Mouse (Mus musculus) liver, postnatal 0 days (tissue): ENCODE data around the gene Adcy6. TPM values are rescaled to one million over a fixed set of nuclear protein-coding genes. Genes with fewer than 3 reads are reported as not detected.

ENCODE experiments used
- ATAC-seq: fragments of 200-750 bp; cut with Nextera tagmentation; 2 replicates; pipeline ENCODE4 v1.8.0; 2017; ENCODE audit warnings: mild to moderate bottlenecking, moderate library complexity
- DNase-seq: peaks from one replicate; pipeline ENCODE4 v3.0.0-alpha.2; 2016
- H3K27ac ChIP-seq: fragments of 300-500 bp; sonication (generic); 2 replicates; pipeline ENCODE4 v1.5.1; 2014; ENCODE audit warnings: antibody characterized with exemption, moderate library complexity, mild to moderate bottlenecking, low read depth
- H3K27me3 ChIP-seq: fragments of 300-500 bp; sonication (generic); 2 replicates; pipeline ENCODE4 v1.6.1; 2014; ENCODE audit warnings: low read length, control low read depth, mixed read lengths; ENCODE audit not compliant: insufficient read depth
- H3K36me3 ChIP-seq: fragments of 300-500 bp; sonication (generic); replicated peaks from 2 replicates; pipeline ENCODE4 v1.6.1; 2014; ENCODE audit warnings: mild to moderate bottlenecking, control low read depth, low read length, moderate library complexity, mixed read lengths; ENCODE audit not compliant: insufficient read depth
- H3K4me1 ChIP-seq: fragments of 300-500 bp; sonication (generic); 2 replicates; pipeline ENCODE4 v1.6.1; 2014; ENCODE audit warnings: antibody characterized with exemption, mild to moderate bottlenecking, control low read depth; ENCODE audit not compliant: insufficient read depth
- H3K4me2 ChIP-seq: fragments of 300-500 bp; sonication (generic); 2 replicates; pipeline ENCODE4 v1.6.1; 2014; ENCODE audit warnings: low read depth, mild to moderate bottlenecking, low read length, moderate library complexity, mixed read lengths
- H3K4me3 ChIP-seq: fragments of 300-500 bp; sonication (generic); 2 replicates; pipeline ENCODE4 v1.5.1; 2014; ENCODE audit warnings: low read depth, low read length
- H3K9ac ChIP-seq: fragments of 300-500 bp; sonication (generic); replicated peaks from 2 replicates; pipeline ENCODE4 v1.6.1; 2014; ENCODE audit warnings: mild to moderate bottlenecking, moderate library complexity
- H3K9me3 ChIP-seq: fragments of 300-500 bp; sonication (generic); 2 replicates; pipeline ENCODE4 v1.6.1; 2016; ENCODE audit warnings: mild to moderate bottlenecking, control low read depth, low read length, mixed read lengths
- CTCF ChIP-seq: sonication (generic); IDR thresholded peaks from 2 replicates; pipeline ENCODE4 v1.5.1; 2016; ENCODE audit warnings: antibody characterized with exemption, low read depth
- EP300 ChIP-seq: IDR thresholded peaks from 2 replicates; pipeline ENCODE4 v1.6.1; 2016; ENCODE audit warnings: antibody characterized with exemption, low read depth, mild to moderate bottlenecking
- WGBS: fragments of 180-500 bp; shearing (Covaris S2); extraction: QIAGEN DNeasy Blood & Tissue Kit; methylation state at CpG from one replicate; pipeline ENCODE4 v1.1.7; 2014; ENCODE audit not compliant: insufficient replicate concordance; 5-methylcytosine and 5-hydroxymethylcytosine counted together
- polyA plus RNA-seq: library from polyadenylated mRNA; unstranded; fragments of >200 nt; fragmentation: Nextera tagmentation; extraction: Ambion mirVana; gene quantifications from 2 replicates; pipeline ENCODE4 v1.2.1, GENCODE M21; 2015

The Adcy6 gene
- polyA plus RNA-seq, 1 experiment from 2014 or later, result 7.7 TPM

GRCm38 (mm10) chr15:98600036-98600709, 9.7 kb downstream of the Adcy6 start:
- WGBS, result 84% methylated on average over 12 of the region's 12 CpGs
- H3K9me3 ChIP-seq, result no peaks in the 10 kb centered on the region
- ATAC-seq, result no peak
- no peak overlapping the region for H3K27ac ChIP-seq
- no peak overlapping the region for H3K4me2 ChIP-seq
- DNase-seq, result no peak
- no peak overlapping the region for H3K9ac ChIP-seq
- H3K4me1 ChIP-seq, result peaks cover 32% of the 10 kb centered on the region
- TF ChIP-seq CTCF (no peak), EP300 (no peak)
- H3K36me3 ChIP-seq, result peaks cover 64% of the 10 kb centered on the region
- H3K27me3 ChIP-seq, result no peaks in the 10 kb centered on the region
- H3K4me3 ChIP-seq, result no peak overlapping the region

- H3K4me3 ChIP-seq, result no peak overlapping the region
- TF ChIP-seq CTCF, result no peak
- peaks cover 7% of the 10 kb centered on the region for H3K4me1 ChIP-seq
- no peaks in the 10 kb centered on the region for H3K9me3 ChIP-seq
- no peaks in the 10 kb centered on the region for H3K27me3 ChIP-seq
- ATAC-seq (no peak), DNase-seq (no peak)
- no peak overlapping the region for H3K27ac ChIP-seq
- H3K36me3 ChIP-seq, result peaks cover 90% of the 10 kb centered on the region
- no peak overlapping the region for H3K4me2 ChIP-seq
- 92% methylated on average over 14 of the region's 14 CpGs for WGBS
- H3K9ac ChIP-seq, result no peak overlapping the region
Observed at GRCm38 (mm10) chr15:98596609-98597008, 13.3 kb downstream of the Adcy6 start.

GRCm38 (mm10) chr15:98595049-98595448, 14.8 kb downstream of the Adcy6 start:
- TF ChIP-seq EP300 (no peak), CTCF (no peak)
- peaks cover 76% of the 10 kb centered on the region for H3K36me3 ChIP-seq
- no peak for ATAC-seq

GRCm38 (mm10) chr15:98594193-98594592, 15.7 kb downstream of the Adcy6 start:
- Histone ChIP-seq H3K36me3 (peaks cover 72% of the 10 kb centered on the region), H3K27ac (no peak overlapping the region), H3K9me3 (no peaks in the 10 kb centered on the region), H3K4me3 (no peak overlapping the region), H3K4me1 (no peaks in the 10 kb centered on the region), H3K9ac (no peak overlapping the region), H3K4me2 (no peak overlapping the region), H3K27me3 (no peaks in the 10 kb centered on the region)
- 89% methylated on average over 19 of the region's 19 CpGs for WGBS
- DNase-seq, result no peak
- TF ChIP-seq EP300 (no peak), CTCF (no peak)
- no peak for ATAC-seq

More at GRCm38 (mm10) chr15:98595049-98595448, 14.8 kb downstream of the Adcy6 start:
- no peak overlapping the region for H3K9ac ChIP-seq
- 86% methylated on average over 5 of the region's 5 CpGs for WGBS
- no peaks in the 10 kb centered on the region for H3K9me3 ChIP-seq
- no peak overlapping the region for H3K4me2 ChIP-seq
- H3K4me3 ChIP-seq, result no peak overlapping the region
- DNase-seq, result no peak
- no peaks in the 10 kb centered on the region for H3K27me3 ChIP-seq
- no peaks in the 10 kb centered on the region; the same call in 1 of the 2 replicates for H3K4me1 ChIP-seq
- H3K27ac ChIP-seq, result no peak overlapping the region

GRCm38 (mm10) chr15:98591396-98591795, 18.5 kb downstream of the Adcy6 start:
- peaks cover 6% of the 10 kb centered on the region; the same call in 1 of the 2 replicates for H3K4me1 ChIP-seq
- no peak overlapping the region for H3K9ac ChIP-seq
- DNase-seq (no peak), ATAC-seq (no peak)
- H3K27ac ChIP-seq, result no peak overlapping the region
- TF ChIP-seq EP300, result no peak
- no peak for TF ChIP-seq CTCF
- no peaks in the 10 kb centered on the region for H3K27me3 ChIP-seq
- no peak overlapping the region for H3K4me3 ChIP-seq
- peaks cover 46% of the 10 kb centered on the region for H3K36me3 ChIP-seq
- WGBS, result 78% methylated on average over 4 of the region's 4 CpGs
- no peaks in the 10 kb centered on the region for H3K9me3 ChIP-seq
- H3K4me2 ChIP-seq, result no peak overlapping the region

GRCm38 (mm10) chr15:98589640-98590336, 20.1 kb downstream of the Adcy6 start:
- peaks cover 17% of the 10 kb centered on the region; the same call in 1 of the 2 replicates for H3K4me1 ChIP-seq
- H3K4me3 ChIP-seq, result no peak overlapping the region
- ATAC-seq, result no peak
- H3K27me3 ChIP-seq, result no peaks in the 10 kb centered on the region
- peaks cover 31% of the 10 kb centered on the region for H3K36me3 ChIP-seq
- no peak overlapping the region for H3K9ac ChIP-seq
- TF ChIP-seq CTCF (no peak), EP300 (no peak)
- no peak overlapping the region for H3K27ac ChIP-seq
- no peak for DNase-seq
- no peak overlapping the region for H3K4me2 ChIP-seq
- H3K9me3 ChIP-seq, result no peaks in the 10 kb centered on the region
- WGBS, result 32% methylated on average over 7 of the region's 7 CpGs
